Mouse (Mus musculus) heart, embryonic 14.5 days (tissue): ENCODE measurements at regions not wholly inside any gene's neighbourhood (a gene's known extent, or its start where the extent isn't known, plus 50 kb on each side); places are given as distances from the start of the nearest gene placed in this dataset.

Experiments used
- ATAC-seq: fragments of 200-750 bp; cut with Nextera tagmentation; 2 replicates; pipeline ENCODE4 v1.8.0; 2017; ENCODE audit warnings: low read depth, moderate TSS enrichment; ENCODE audit not compliant: insufficient number of reproducible peaks, insufficient read depth, low FRiP score
- H3K27ac ChIP-seq, 2 experiments: fragments of 200-500 bp in 1 of 2; fragments of 300-500 bp in 1 of 2; sonication (generic) in 1 of 2; replicated peaks in 1 of 2; 2 replicates each; pipeline ENCODE4 v1.5.1; 2012 to 2014; ENCODE audit warnings: low read depth in 2 of 2, low read length in 2 of 2, control low read depth in 1 of 2, mild to moderate bottlenecking in 1 of 2, mixed read lengths in 1 of 2; ENCODE audit not compliant: control insufficient read depth in 1 of 2, insufficient read depth in 1 of 2
- H3K27me3 ChIP-seq: fragments of 300-500 bp; sonication (generic); 2 replicates; pipeline ENCODE4 v1.6.1; 2014; ENCODE audit warnings: mild to moderate bottlenecking, low read length, control low read depth; ENCODE audit not compliant: control insufficient read depth, insufficient read depth
- H3K36me3 ChIP-seq: fragments of 300-500 bp; sonication (generic); 2 replicates; pipeline ENCODE4 v1.6.1; 2014; ENCODE audit warnings: mild to moderate bottlenecking, control low read depth, low read length, mixed read lengths; ENCODE audit not compliant: control insufficient read depth, insufficient read depth
- H3K4me1 ChIP-seq, 2 experiments: fragments of 200-500 bp in 1 of 2; fragments of 300-500 bp in 1 of 2; sonication (generic) in 1 of 2; 2 replicates each; pipeline ENCODE4 v1.6.1; 2012 to 2014; ENCODE audit warnings: low read length in 2 of 2, control low read depth in 1 of 2, mixed read lengths in 1 of 2; ENCODE audit not compliant: control insufficient read depth in 2 of 2, insufficient read depth in 2 of 2
- H3K4me2 ChIP-seq: fragments of 300-500 bp; sonication (generic); 2 replicates; pipeline ENCODE4 v1.6.1; 2014; ENCODE audit warnings: mild to moderate bottlenecking, low read length
- H3K4me3 ChIP-seq, 2 experiments: fragments of 200-500 bp in 1 of 2; fragments of 300-500 bp in 1 of 2; sonication (generic) in 1 of 2; 2 replicates each; pipeline ENCODE4 v1.5.1; 2012 to 2014; ENCODE audit warnings: low read length in 2 of 2, mild to moderate bottlenecking in 2 of 2, control low read depth in 1 of 2, low read depth in 1 of 2, moderate library complexity in 1 of 2; ENCODE audit not compliant: control insufficient read depth in 1 of 2, insufficient read depth in 1 of 2
- H3K9ac ChIP-seq: fragments of 300-500 bp; sonication (generic); 2 replicates; pipeline ENCODE4 v1.6.1; 2014; ENCODE audit warnings: mild to moderate bottlenecking, low read length
- H3K9me3 ChIP-seq: fragments of 300-500 bp; sonication (generic); 2 replicates; pipeline ENCODE4 v1.6.1; 2016; ENCODE audit warnings: low read length, control low read depth; ENCODE audit not compliant: control insufficient read depth
- WGBS: fragments of 180-500 bp; shearing (Covaris S2); extraction: QIAGEN DNeasy Blood & Tissue Kit; methylation state at CpG from one replicate; pipeline ENCODE4 v1.1.7; 2014; 5-methylcytosine and 5-hydroxymethylcytosine counted together

- H3K27me3 ChIP-seq: no peaks in the 10 kb centered on the region
- no peak overlapping the region for H3K4me3 ChIP-seq
- no peaks in the 10 kb centered on the region for H3K4me1 ChIP-seq
- no peaks in the 10 kb centered on the region for H3K36me3 ChIP-seq
- no peak for ATAC-seq
- H3K27ac ChIP-seq: no peak overlapping the region
- H3K9ac ChIP-seq: no peak overlapping the region
- WGBS: 92% methylated on average over 7 of the region's 7 CpGs
- H3K4me2 ChIP-seq: no peak overlapping the region
- H3K9me3 ChIP-seq: 0 out of 2 replicates have a peak, but pooled peaks cover 2% of the 10 kb centered on the region
Observed at GRCm38 (mm10) chr3:156256719-156257118, 304.9 kb upstream of the Negr1 start.

GRCm38 (mm10) chr3:156264654-156265053, 296.9 kb upstream of the Negr1 start:
- Histone ChIP-seq H3K9ac (no peak overlapping the region), H3K4me1 (no peaks in the 10 kb centered on the region), H3K9me3 (no peaks in the 10 kb centered on the region), H3K4me3 (no peak overlapping the region), H3K27me3 (no peaks in the 10 kb centered on the region), H3K4me2 (no peak overlapping the region), H3K27ac (no peak overlapping the region), H3K36me3 (no peaks in the 10 kb centered on the region)
- 91% methylated on average over 6 of the region's 6 CpGs for WGBS
- no peak for ATAC-seq

- Histone ChIP-seq H3K36me3 (no peaks in the 10 kb centered on the region), H3K27me3 (no peaks in the 10 kb centered on the region), H3K4me1 (no peaks in the 10 kb centered on the region), H3K9ac (no peak overlapping the region), H3K9me3 (no peaks in the 10 kb centered on the region), H3K27ac (no peak overlapping the region), H3K4me3 (no peak overlapping the region), H3K4me2 (no peak overlapping the region)
- ATAC-seq: no peak
- WGBS: 64% methylated on average over 4 of the region's 4 CpGs
Observed at GRCm38 (mm10) chr3:156267727-156268126, 293.9 kb upstream of the Negr1 start.

- Histone ChIP-seq H3K36me3 (no peaks in the 10 kb centered on the region), H3K27me3 (no peaks in the 10 kb centered on the region), H3K9ac (no peak overlapping the region), H3K4me2 (no peak overlapping the region), H3K4me3 (no peak overlapping the region), H3K9me3 (no peaks in the 10 kb centered on the region), H3K27ac (no peak overlapping the region), H3K4me1 (peaks cover 0 to 4% of the 10 kb centered on the region in 2 experiments; a peak in 2 of 4 replicates)
- ATAC-seq: no peak
- WGBS: 49% methylated on average over 3 of the region's 3 CpGs
Observed at GRCm38 (mm10) chr3:156299984-156300770, 261.4 kb upstream of the Negr1 start.

DNA sequence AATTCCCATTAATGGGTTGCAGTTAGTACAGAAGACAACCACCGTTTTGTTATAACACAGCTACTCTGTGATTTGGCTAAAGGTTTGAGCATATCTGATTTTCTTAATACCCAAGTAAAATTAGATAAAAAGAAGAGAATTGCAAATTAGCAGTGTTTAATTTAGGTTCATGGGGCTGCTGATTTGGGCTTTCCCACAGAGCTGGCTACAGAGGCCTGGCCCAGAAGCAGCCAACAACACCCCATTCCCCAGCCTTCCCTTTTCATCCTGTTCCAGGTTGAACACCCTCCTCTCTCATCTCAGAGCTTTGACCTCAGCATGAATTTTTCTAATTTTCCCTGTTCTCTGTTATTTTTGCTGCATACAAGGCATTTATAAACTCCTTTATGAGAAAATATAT, 260.3 kb upstream of the Negr1 start:
- no peak overlapping the region for H3K27ac ChIP-seq
- no peak overlapping the region for H3K4me2 ChIP-seq
- no peaks in the 10 kb centered on the region for H3K9me3 ChIP-seq
- peaks cover 0 to 4% of the 10 kb centered on the region in 2 experiments; a peak in 2 of 4 replicates for H3K4me1 ChIP-seq
- no peak overlapping the region for H3K4me3 ChIP-seq
- no peaks in the 10 kb centered on the region for H3K36me3 ChIP-seq
- H3K27me3 ChIP-seq: no peaks in the 10 kb centered on the region
- ATAC-seq: no peak
- 83% methylated on average over 1 of the region's 1 CpGs for WGBS
- no peak overlapping the region for H3K9ac ChIP-seq

DNA sequence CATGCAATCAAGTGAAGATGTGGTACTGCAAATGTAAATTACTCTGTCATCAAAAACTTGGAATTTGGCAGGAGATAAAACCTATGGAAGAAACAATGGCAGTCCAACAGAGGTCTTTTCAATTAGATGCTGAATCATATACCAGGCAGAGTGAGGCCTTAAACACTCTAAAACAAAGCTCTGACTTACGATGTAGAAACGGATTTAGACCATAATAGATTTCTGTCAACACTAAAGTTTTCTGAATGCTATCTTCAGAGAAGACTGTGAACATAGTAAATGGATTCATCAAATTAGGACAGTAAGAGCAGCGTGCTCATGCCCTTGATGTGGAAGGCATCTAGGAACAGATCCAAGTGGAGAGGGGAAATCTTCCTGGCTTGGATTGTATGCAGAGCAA, 259.8 kb upstream of the Negr1 start:
- Histone ChIP-seq H3K4me1 (peaks cover 0 to 4% of the 10 kb centered on the region in 2 experiments; a peak in 2 of 4 replicates), H3K9me3 (no peaks in the 10 kb centered on the region), H3K4me2 (no peak overlapping the region), H3K9ac (no peak overlapping the region), H3K27ac (no peak overlapping the region), H3K27me3 (no peaks in the 10 kb centered on the region), H3K36me3 (no peaks in the 10 kb centered on the region), H3K4me3 (no peak overlapping the region)
- WGBS: 59% methylated on average over 3 of the region's 3 CpGs
- ATAC-seq: no peak

- no peaks in the 10 kb centered on the region for H3K36me3 ChIP-seq
- no peaks in the 10 kb centered on the region for H3K27me3 ChIP-seq
- H3K4me1 ChIP-seq: peaks cover 0 to 4% of the 10 kb centered on the region in 2 experiments; a peak in 2 of 4 replicates
- no peak for ATAC-seq
- H3K9ac ChIP-seq: no peak overlapping the region
- 49% methylated on average over 4 of the region's 4 CpGs for WGBS
- H3K27ac ChIP-seq: no peak overlapping the region
- H3K4me2 ChIP-seq: no peak overlapping the region
- no peak overlapping the region for H3K4me3 ChIP-seq
- H3K9me3 ChIP-seq: no peaks in the 10 kb centered on the region
Observed at GRCm38 (mm10) chr3:156304174-156304573, 257.4 kb upstream of the Negr1 start.

GRCm38 (mm10) chr3:156305064-156305463, 256.5 kb upstream of the Negr1 start:
- Histone ChIP-seq H3K9ac (no peak overlapping the region), H3K4me3 (no peak overlapping the region), H3K36me3 (no peaks in the 10 kb centered on the region), H3K27me3 (no peaks in the 10 kb centered on the region), H3K4me2 (no peak overlapping the region), H3K4me1 (peaks cover 0 to 4% of the 10 kb centered on the region in 2 experiments; a peak in 2 of 4 replicates), H3K27ac (no peak overlapping the region), H3K9me3 (no peaks in the 10 kb centered on the region)
- ATAC-seq: no peak
